Comparison of ENCODE assay signal across 23 mouse cellular contexts in genomic region chr14:30608176-30608575, GRCm38 (mm10). TPM values are rescaled to one million over a fixed set of nuclear protein-coding genes. Genes with fewer than 3 reads are reported as not detected.
DNase-seq lines count a peak whose midpoint lies in the region; ATAC-seq and TF ChIP-seq lines count a peak whose summit lies in the region.
"Had no signal": no experiment of that assay in that cellular context is flagged by ENCODE, and none has a peak within 500 bp of the region (broad histone marks: within the 10 kb centered on the region; RNA-seq: fewer than 3 reads in every experiment).

No protein-coding gene starts in this region.

- no peaks in the 10 kb centered on the region for H3K27me3 ChIP-seq in spleen, adult 2 months (ENCODE audit: control insufficient read depth, insufficient read depth, low read length)
- no peaks in the 10 kb centered on the region for H3K27me3 ChIP-seq in stomach, embryonic 16.5 days (ENCODE audit: control insufficient read depth, insufficient read depth, low read length)
- H3K27me3 ChIP-seq: heart, embryonic 12.5 days; hindbrain, embryonic 12.5 days; neural tube, embryonic 15.5 days had no signal

- ATAC-seq in stomach, embryonic 16.5 days (ENCODE audit: insufficient read depth, low FRiP score), result no peak
- no peak for ATAC-seq in megakaryocyte-erythroid progenitor cell, adult 5-6 weeks (replicated peaks; ENCODE audit: low FRiP score, low TSS enrichment, poor library complexity, severe bottlenecking)
- ATAC-seq: midbrain, embryonic 16.5 days had no signal

- H3K4me3 ChIP-seq in spleen, adult 2 months (ENCODE audit: extremely low read depth, insufficient read depth, insufficient read length), result no peak overlapping the region; the same call in 1 of the 2 replicates
- no peak overlapping the region for H3K4me3 ChIP-seq in bone marrow macrophage, adult 2 months (ENCODE audit: insufficient read depth, low read length)
- no peak overlapping the region for H3K4me3 ChIP-seq in stomach, embryonic 16.5 days (replicated peaks; ENCODE audit: low read length)
- H3K4me3 ChIP-seq: forebrain, embryonic 10.5 days; gastrocnemius, adult 2 months; heart, embryonic 12.5 days; hindbrain, embryonic 12.5 days; layer of hippocampus, adult 2 months; neural tube, embryonic 15.5 days had no signal

- peaks cover 14% of the 10 kb centered on the region for H3K36me3 ChIP-seq in spleen, adult 2 months (ENCODE audit: control insufficient read depth, insufficient read depth, low read length)
- peaks cover 8% of the 10 kb centered on the region for H3K36me3 ChIP-seq in stomach, embryonic 16.5 days (ENCODE audit: control insufficient read depth, insufficient read depth, low read length)
- H3K36me3 ChIP-seq: neural tube, embryonic 15.5 days had no signal

- peak overlapping the region; percentile 88 for H3K27ac ChIP-seq in spleen, adult 2 months (ENCODE audit: insufficient read depth, low read length)
- peak overlapping the region; percentile 45 for H3K27ac ChIP-seq in bone marrow macrophage, adult 2 months (ENCODE audit: insufficient read depth, low read depth, low read length)
- H3K27ac ChIP-seq in stomach, embryonic 16.5 days (ENCODE audit: low read length), result no peak overlapping the region
- H3K27ac ChIP-seq: forebrain, embryonic 10.5 days; gastrocnemius, adult 2 months; hindbrain, embryonic 12.5 days; kidney, postnatal 0 days; layer of hippocampus, adult 2 months; neural tube, embryonic 15.5 days had no signal

- 51% methylated on average over 6 of the region's 6 CpGs for WGBS in spleen, adult 2 months
- WGBS in stomach, embryonic 16.5 days, result 82% methylated on average over 6 of the region's 6 CpGs

- no peak for TF ChIP-seq POLR2A in spleen, adult 2 months (IDR thresholded peaks at IDR 0.05; ENCODE audit: low read depth, low read length)
- TF ChIP-seq POLR2A in bone marrow macrophage, adult 2 months (IDR thresholded peaks at IDR 0.05; ENCODE audit: borderline replicate concordance, low read depth, low read length), result no peak

- no peaks in the 10 kb centered on the region for H3K9me3 ChIP-seq in stomach, embryonic 16.5 days (replicated peaks; ENCODE audit: control insufficient read depth, low read length)
- H3K9me3 ChIP-seq: forebrain, embryonic 10.5 days; heart, embryonic 12.5 days; hindbrain, embryonic 12.5 days; neural tube, embryonic 15.5 days had no signal

- 0 out of 2 replicates have a peak overlapping the region, but pooled peaks have one; percentile 3 for H3K9ac ChIP-seq in stomach, embryonic 16.5 days (ENCODE audit: low read length)
- H3K9ac ChIP-seq: heart, embryonic 12.5 days; hindbrain, embryonic 12.5 days; liver, postnatal 0 days; neural tube, embryonic 15.5 days had no signal

- TF ChIP-seq CTCF in spleen, adult 2 months (IDR thresholded peaks at IDR 0.05; ENCODE audit: extremely low read depth, insufficient read depth, insufficient read length, insufficient replicate concordance), result no peak
- no peak for TF ChIP-seq CTCF in bone marrow macrophage, adult 2 months (IDR thresholded peaks at IDR 0.05; ENCODE audit: low read depth, low read length)

- peak; percentile 51 for DNase-seq in cerebellum, postnatal 10 days
- no peak for DNase-seq in cerebellum, adult 8-10 months
- DNase-seq in spleen, adult 2 months (ENCODE audit: low read depth in 1 of 2, low spot score in 2 of 2), result peak; percentile 51 to 56
- DNase-seq in spleen, postnatal 4 days (ENCODE audit: low spot score in 2 of 2), result no peak
- DNase-seq: adrenal gland, adult 2 months; cerebellum, adult 18-20 months; gastrocnemius, adult 2 months; heart, postnatal 14 days; kidney, adult 18-20 months; layer of hippocampus, postnatal 36 days; left cerebral cortex, postnatal 4 days; lung, postnatal 14 days had no signal

- H3K4me1 ChIP-seq in spleen, adult 2 months (ENCODE audit: control insufficient read depth, insufficient read depth, insufficient read length), result peaks cover 56% of the 10 kb centered on the region
- peaks cover 60% of the 10 kb centered on the region for H3K4me1 ChIP-seq in bone marrow macrophage, adult 2 months (ENCODE audit: control insufficient read depth, insufficient read depth, low read length)
- H3K4me1 ChIP-seq in stomach, embryonic 16.5 days (ENCODE audit: control insufficient read depth, insufficient read depth, low read length), result peaks cover 4% of the 10 kb centered on the region; the same call in 1 of the 2 replicates
- H3K4me1 ChIP-seq: neural tube, embryonic 15.5 days had no signal

- no peak overlapping the region for H3K4me2 ChIP-seq in stomach, embryonic 16.5 days (ENCODE audit: low read depth, low read length)
- H3K4me2 ChIP-seq: heart, embryonic 12.5 days; hindbrain, embryonic 12.5 days; neural tube, embryonic 15.5 days had no signal

RNA-seq across cellular contexts. Expression of gene Prkcd, which starts 17.8 kb away (rescaled TPM):
- polyA plus RNA-seq in spleen, adult 2 months (2012; rRNA removed), result 187 and 226 TPM in 2 replicates
- 404 TPM in 2 replicates for polyA plus RNA-seq in bone marrow macrophage, adult 2 months (2012; ENCODE audit: insufficient read depth, insufficient read length, missing spikeins)
- 54.8 and 56.5 TPM in 2 replicates for polyA plus RNA-seq in stomach, embryonic 16.5 days (2015; fragmentation: Nextera tagmentation; extraction: Ambion mirVana)
- total RNA-seq in megakaryocyte-erythroid progenitor cell, adult 5-6 weeks (2014; fragmentation: Nextera tagmentation), result 33.4 and 47.3 TPM in 2 replicates
- 20.7 and 32.0 TPM in 2 replicates for total RNA-seq in megakaryocyte-erythroid progenitor cell, adult 5-6 weeks (2017)

RNA-seq across cellular contexts. Expression of gene Rft1, which starts 46.0 kb away (rescaled TPM):
- 8.5 and 8.6 TPM in 2 replicates for polyA plus RNA-seq in spleen, adult 2 months (2012; rRNA removed)
- polyA plus RNA-seq in bone marrow macrophage, adult 2 months (2012; ENCODE audit: insufficient read depth, insufficient read length, missing spikeins), result 18.4 and 20.5 TPM in 2 replicates
- polyA plus RNA-seq in stomach, embryonic 16.5 days (2015; fragmentation: Nextera tagmentation; extraction: Ambion mirVana), result 15.6 and 17.7 TPM in 2 replicates
- 15.4 and 23.5 TPM in 2 replicates for total RNA-seq in megakaryocyte-erythroid progenitor cell, adult 5-6 weeks (2014; fragmentation: Nextera tagmentation)
- total RNA-seq in megakaryocyte-erythroid progenitor cell, adult 5-6 weeks (2017), result 7.6 and 18.7 TPM in 2 replicates

Comparison
In these comparisons a context has a peak if more than half of its experiments do, and no peak if none do; other contexts are left out.
1. DNase-seq: peak in cerebellum, postnatal 10 days (2 of 2) and spleen, adult 2 months (2 of 2); none in cerebellum, adult 8-10 months (single experiment) and spleen, postnatal 4 days (0 of 2).